Mouse (Mus musculus) heart, embryonic 11.5 days (tissue): Measurements from ENCODE around the gene Slc35e3. TPM values are rescaled to one million over a fixed set of nuclear protein-coding genes. Genes with fewer than 3 reads are reported as not detected.

Experiments used
- ATAC-seq: fragments of 200-750 bp; cut with Nextera tagmentation; replicated peaks from 2 replicates; pipeline ENCODE4 v1.8.0; 2017; ENCODE audit warnings: moderate library complexity; ENCODE audit not compliant: insufficient number of reproducible peaks, low FRiP score, low TSS enrichment
- H3K27ac ChIP-seq: fragments of 300-500 bp; sonication (generic); 2 replicates; pipeline ENCODE4 v1.5.1; 2014; ENCODE audit warnings: mild to moderate bottlenecking, low read depth, low read length
- H3K27me3 ChIP-seq: fragments of 300-500 bp; sonication (generic); 2 replicates; pipeline ENCODE4 v1.6.1; 2014; ENCODE audit warnings: mild to moderate bottlenecking, low read length, mixed read lengths; ENCODE audit not compliant: control insufficient read depth, insufficient read depth
- H3K36me3 ChIP-seq: fragments of 300-500 bp; sonication (generic); 2 replicates; pipeline ENCODE4 v1.6.1; 2014; ENCODE audit warnings: mild to moderate bottlenecking, low read length, moderate library complexity, mixed read lengths; ENCODE audit not compliant: control insufficient read depth, insufficient read depth
- H3K4me1 ChIP-seq: fragments of 300-500 bp; sonication (generic); 2 replicates; pipeline ENCODE4 v1.6.1; 2014; ENCODE audit warnings: low read length; ENCODE audit not compliant: control insufficient read depth, insufficient read depth
- H3K4me2 ChIP-seq: fragments of 300-500 bp; sonication (generic); 2 replicates; pipeline ENCODE4 v1.6.1; 2014; ENCODE audit warnings: mild to moderate bottlenecking, moderate library complexity
- H3K4me3 ChIP-seq: fragments of 300-500 bp; sonication (generic); 2 replicates; pipeline ENCODE4 v1.5.1; 2014; ENCODE audit warnings: low read depth, low read length
- H3K9ac ChIP-seq: fragments of 300-500 bp; sonication (generic); 2 replicates; pipeline ENCODE4 v1.6.1; 2014; ENCODE audit warnings: mild to moderate bottlenecking, low read depth, low read length, moderate library complexity
- H3K9me3 ChIP-seq: fragments of 300-500 bp; sonication (generic); replicated peaks from 2 replicates; pipeline ENCODE4 v1.6.1; 2016; ENCODE audit warnings: low read length; ENCODE audit not compliant: control insufficient read depth
- WGBS: fragments of 180-500 bp; shearing (Covaris S2); extraction: QIAGEN DNeasy Blood & Tissue Kit; methylation state at CpG from one replicate; pipeline ENCODE4 v1.1.7; 2014; ENCODE audit not compliant: insufficient replicate concordance; 5-methylcytosine and 5-hydroxymethylcytosine counted together
- polyA plus RNA-seq: library from polyadenylated mRNA; unstranded; fragments of >200 nt; fragmentation: Nextera tagmentation; extraction: Ambion mirVana; gene quantifications from 2 replicates; pipeline ENCODE4 v1.2.1, GENCODE M21; 2014

Gene Slc35e3
- polyA plus RNA-seq, 1 experiment from 2014 or later, result 6.9 TPM

DNA sequence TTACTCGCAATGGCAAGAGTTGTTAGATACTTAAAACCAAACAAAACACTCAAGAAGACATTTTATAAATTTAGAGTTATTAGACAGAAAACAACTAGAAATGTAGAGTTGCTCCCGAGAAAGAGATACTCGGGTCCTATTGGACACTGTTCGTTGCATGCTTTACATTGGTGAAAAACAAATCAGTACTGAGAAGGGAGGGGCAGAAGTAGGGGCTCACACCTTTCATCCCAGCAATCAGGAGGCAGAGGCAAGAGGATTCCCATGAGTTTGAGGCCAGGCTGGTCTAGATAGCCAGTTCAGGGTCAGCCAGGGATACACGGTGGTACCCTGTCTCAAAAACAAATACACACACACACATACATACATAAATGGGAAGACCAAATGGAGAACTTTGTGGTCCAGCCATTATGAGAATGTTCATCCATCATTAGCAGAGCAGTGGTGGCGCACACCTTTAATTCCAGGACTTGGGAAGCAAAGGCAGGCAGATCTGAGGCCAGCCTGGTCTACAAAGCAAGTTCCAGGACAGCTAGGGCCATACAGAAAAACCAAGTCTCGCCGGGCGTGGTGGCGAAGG is 54.7 kb downstream of the Slc35e3 start:
- Histone ChIP-seq H3K4me3 (no peak overlapping the region), H3K4me1 (no peaks in the 10 kb centered on the region), H3K27me3 (no peaks in the 10 kb centered on the region), H3K36me3 (peaks cover 40% of the 10 kb centered on the region), H3K27ac (no peak overlapping the region), H3K9me3 (no peaks in the 10 kb centered on the region), H3K9ac (no peak overlapping the region), H3K4me2 (no peak overlapping the region)
- ATAC-seq, result no peak
- 93% methylated on average over 10 of the region's 10 CpGs for WGBS

DNA sequence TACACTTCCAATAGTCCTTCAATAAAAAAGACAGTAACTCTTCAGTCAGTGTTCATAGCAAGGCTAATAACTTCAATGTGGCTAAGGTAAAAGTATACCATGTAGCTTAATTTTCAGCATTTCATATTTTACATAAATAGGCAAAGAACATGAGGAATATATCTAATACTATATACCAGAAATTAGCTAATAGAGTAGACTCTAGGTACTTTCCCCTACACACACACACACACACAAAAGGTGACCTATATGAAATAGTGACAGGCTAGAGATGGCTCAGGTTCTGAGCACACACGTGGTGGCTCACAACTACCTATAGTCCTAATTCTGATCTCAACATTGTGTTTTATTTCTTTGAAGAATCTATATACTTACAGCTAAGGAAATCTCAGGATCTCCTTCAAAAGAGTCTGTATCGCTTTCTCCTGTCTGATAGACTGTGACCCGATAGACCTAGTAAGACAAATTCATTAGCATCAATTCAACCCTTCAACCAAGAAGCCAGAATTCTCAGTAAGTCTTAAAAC is 55.3 kb downstream of the Slc35e3 start:
- 92% methylated on average over 3 of the region's 3 CpGs for WGBS
- no peaks in the 10 kb centered on the region for H3K9me3 ChIP-seq
- no peaks in the 10 kb centered on the region for H3K4me1 ChIP-seq
- ATAC-seq, result no peak
- peaks cover 38% of the 10 kb centered on the region for H3K36me3 ChIP-seq
- H3K27me3 ChIP-seq, result no peaks in the 10 kb centered on the region
- no peak overlapping the region for H3K4me2 ChIP-seq
- no peak overlapping the region for H3K9ac ChIP-seq
- H3K27ac ChIP-seq, result no peak overlapping the region
- no peak overlapping the region for H3K4me3 ChIP-seq

DNA sequence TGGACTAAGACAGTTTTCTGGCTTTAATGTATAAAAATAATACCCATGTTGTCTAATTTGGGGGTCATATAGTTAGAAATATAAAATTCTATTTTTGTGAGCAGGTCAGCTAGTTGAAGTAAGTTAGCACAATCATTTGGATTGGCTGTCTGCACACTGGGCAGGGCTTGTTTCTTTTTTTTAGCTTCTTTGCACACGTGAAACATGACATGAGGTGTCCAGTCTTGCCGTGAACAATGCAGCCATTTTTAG is 56.1 kb downstream of the Slc35e3 start:
- no peaks in the 10 kb centered on the region for H3K4me1 ChIP-seq
- H3K27ac ChIP-seq, result no peak overlapping the region
- H3K9me3 ChIP-seq, result no peaks in the 10 kb centered on the region
- 81% methylated on average over 2 of the region's 2 CpGs for WGBS
- no peak for ATAC-seq
- H3K4me3 ChIP-seq, result no peak overlapping the region
- H3K4me2 ChIP-seq, result no peak overlapping the region
- no peaks in the 10 kb centered on the region for H3K27me3 ChIP-seq
- peaks cover 33% of the 10 kb centered on the region for H3K36me3 ChIP-seq
- H3K9ac ChIP-seq, result no peak overlapping the region

DNA sequence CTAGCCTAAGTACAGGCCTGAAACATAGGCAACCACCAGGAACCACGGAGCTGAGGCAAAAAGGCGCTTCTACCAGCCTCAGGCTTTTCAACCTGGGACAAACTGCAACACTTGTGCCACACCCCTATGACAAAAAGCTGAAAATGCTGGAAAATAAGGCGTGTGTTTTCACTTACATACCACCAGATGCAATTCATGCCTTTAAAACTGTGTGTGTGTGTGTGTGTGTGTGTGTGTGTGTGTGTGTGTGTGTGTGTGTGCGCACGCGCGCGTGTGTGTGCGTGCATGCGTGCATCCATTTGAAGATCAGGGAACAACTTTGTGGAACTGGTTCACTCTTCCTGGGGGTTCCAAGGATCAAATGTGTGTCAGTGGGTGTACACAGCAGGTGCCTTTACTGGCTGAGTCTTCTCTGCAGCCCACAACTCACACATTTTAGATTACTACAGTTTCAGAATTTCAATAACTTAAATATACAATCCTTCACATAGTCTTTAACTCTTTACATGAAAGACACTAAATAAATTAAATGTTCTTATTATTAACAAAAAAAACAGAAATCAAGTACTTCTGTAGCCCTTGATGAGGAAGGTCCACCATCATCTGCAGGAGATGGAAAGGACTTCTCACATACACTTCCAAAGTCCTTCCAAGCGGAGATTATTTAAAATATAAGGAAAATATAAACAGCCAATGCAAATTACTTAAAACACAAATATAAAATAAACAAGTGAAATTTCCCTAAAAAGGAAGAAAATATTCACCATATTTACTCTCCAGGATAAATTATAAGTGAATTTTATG is 56.7 kb downstream of the Slc35e3 start:
- Histone ChIP-seq H3K9ac (no peak overlapping the region), H3K4me1 (no peaks in the 10 kb centered on the region), H3K27ac (no peak overlapping the region), H3K36me3 (peaks cover 28% of the 10 kb centered on the region), H3K4me3 (no peak overlapping the region), H3K4me2 (no peak overlapping the region), H3K27me3 (no peaks in the 10 kb centered on the region), H3K9me3 (no peaks in the 10 kb centered on the region)
- WGBS, result 94% methylated on average over 11 of the region's 11 CpGs
- ATAC-seq, result no peak

DNA sequence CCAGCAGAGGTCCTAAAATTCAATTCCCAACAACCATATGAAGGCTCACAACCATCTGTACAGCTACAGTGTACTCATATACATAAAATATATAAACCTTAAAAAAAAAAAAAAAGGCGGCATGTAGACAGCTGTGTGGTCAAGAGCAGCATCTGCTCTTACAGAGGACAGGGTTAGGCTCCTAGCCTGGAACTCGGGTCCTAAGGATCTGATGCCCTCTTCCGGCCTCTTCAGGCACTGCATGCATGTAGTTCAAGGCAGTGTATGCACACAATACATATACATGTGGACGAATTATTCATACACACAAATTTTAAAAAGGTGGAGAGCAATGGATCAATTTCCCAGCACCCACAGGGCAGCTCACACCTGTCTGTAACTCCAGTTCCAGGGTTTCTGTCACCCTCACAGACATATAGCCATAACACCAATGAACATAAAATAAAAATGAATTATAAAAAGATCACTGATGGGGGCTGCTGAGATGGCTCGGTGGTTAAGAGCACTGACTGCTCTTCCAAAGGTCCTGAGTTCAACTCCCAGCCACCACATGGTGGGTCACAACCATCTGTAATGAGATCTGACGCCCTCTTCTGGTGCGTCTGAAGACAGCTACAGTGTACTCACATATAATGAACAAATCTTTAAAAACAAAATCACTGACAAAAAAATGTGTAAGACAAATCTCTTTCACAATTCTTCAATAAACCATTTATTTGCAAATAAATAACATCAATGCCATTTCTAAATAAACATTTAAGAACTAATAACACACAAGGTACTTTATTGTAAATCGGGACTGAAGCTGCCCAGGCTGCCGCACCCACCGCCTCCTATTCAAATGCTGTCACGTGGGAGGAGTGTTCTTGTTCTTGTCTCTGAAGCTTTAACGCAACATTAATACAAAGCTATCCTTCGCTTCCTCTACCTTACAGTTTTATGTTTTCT is 57.7 kb downstream of the Slc35e3 start:
- Histone ChIP-seq H3K4me1 (no peaks in the 10 kb centered on the region), H3K9me3 (no peaks in the 10 kb centered on the region), H3K27ac (no peak overlapping the region), H3K4me3 (no peak overlapping the region), H3K9ac (no peak overlapping the region), H3K4me2 (no peak overlapping the region), H3K27me3 (no peaks in the 10 kb centered on the region), H3K36me3 (peaks cover 24% of the 10 kb centered on the region)
- no peak for ATAC-seq
- 82% methylated on average over 13 of the region's 13 CpGs for WGBS

DNA sequence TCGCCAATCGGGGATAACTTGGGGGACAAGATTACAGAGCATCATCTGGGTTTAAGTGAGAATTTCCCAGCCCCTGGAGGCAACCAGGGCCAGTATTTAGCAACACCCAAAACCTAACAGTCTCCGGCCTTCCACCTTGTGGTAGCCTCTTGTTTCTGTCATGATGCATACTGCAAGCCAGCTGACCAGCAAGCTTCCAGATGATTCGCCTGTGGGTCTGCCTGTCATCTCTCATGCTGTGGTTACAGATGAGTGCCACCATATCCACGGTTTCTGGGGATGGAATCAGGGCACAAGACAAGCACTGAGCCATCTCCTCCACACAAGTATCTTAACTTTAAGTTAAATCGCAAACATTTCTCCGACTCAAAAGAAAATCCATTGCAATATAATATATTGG is 58.6 kb downstream of the Slc35e3 start:
- H3K27ac ChIP-seq, result no peak overlapping the region
- no peak overlapping the region for H3K4me2 ChIP-seq
- ATAC-seq, result no peak
- H3K9ac ChIP-seq, result no peak overlapping the region
- H3K4me1 ChIP-seq, result no peaks in the 10 kb centered on the region
- WGBS, result 85% methylated on average over 7 of the region's 7 CpGs
- no peak overlapping the region for H3K4me3 ChIP-seq
- H3K36me3 ChIP-seq, result peaks cover 20% of the 10 kb centered on the region
- H3K27me3 ChIP-seq, result no peaks in the 10 kb centered on the region
- no peaks in the 10 kb centered on the region for H3K9me3 ChIP-seq

DNA sequence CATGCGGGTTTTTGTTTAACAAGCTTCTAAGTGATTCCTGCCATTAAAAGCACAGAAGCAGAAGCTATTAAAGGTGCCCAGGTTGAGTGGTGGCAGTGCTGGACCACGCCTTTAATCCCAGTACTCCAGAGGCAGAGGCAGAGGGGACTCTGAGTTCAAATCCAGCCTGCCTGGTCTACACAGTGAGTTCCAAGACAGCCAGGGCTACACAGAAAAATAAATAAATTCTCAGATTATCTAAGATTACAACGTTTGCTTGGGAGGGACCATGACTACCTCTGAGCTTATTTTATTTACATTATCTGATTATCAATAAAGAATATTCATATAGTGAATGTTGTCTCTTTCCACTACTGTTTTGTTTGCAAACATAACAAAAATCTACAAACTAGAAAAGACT is 59.1 kb downstream of the Slc35e3 start:
- H3K27me3 ChIP-seq, result no peaks in the 10 kb centered on the region
- WGBS, result 78% methylated on average over 3 of the region's 3 CpGs
- no peaks in the 10 kb centered on the region for H3K4me1 ChIP-seq
- no peak overlapping the region for H3K4me2 ChIP-seq
- ATAC-seq, result no peak
- peaks cover 14% of the 10 kb centered on the region for H3K36me3 ChIP-seq
- H3K9me3 ChIP-seq, result no peaks in the 10 kb centered on the region
- no peak overlapping the region for H3K27ac ChIP-seq
- no peak overlapping the region for H3K4me3 ChIP-seq
- no peak overlapping the region for H3K9ac ChIP-seq

DNA sequence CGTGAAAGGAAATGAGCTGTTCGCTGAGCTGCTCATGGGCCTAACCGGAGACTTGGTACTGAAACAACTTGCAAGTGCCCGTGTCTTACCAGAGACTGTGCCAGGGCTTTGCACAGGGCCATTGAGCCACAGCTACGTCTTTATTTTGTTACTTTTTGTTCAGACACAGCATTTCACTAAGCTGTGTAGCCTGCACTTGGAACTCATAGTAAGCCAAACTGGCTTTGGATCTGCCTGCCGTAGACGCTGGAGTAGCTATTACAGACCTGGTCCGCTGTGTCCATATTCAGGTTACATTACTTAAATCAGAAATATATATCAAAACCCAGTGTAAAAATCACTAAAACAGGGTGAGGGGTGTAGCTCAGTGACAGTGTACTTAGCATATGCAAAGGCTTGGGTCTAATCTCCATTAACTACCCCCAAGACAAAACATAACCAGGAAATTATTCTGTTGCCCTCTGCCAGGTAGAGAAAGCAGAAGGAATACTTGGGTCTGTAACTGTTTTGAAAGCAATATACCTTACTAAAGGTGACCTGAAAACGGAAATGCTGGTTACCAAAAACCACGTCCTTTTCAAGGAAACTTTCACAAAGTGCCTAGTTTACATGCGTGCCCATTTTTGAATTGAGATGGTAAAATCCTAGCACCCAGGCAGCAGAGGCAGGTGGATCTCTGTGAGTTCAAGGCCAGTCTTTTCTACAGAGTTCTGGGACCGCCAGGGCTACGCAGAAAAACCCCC is 60.1 kb downstream of the Slc35e3 start:
- H3K36me3 ChIP-seq, result peaks cover 12% of the 10 kb centered on the region
- no peak overlapping the region for H3K9ac ChIP-seq
- 89% methylated on average over 13 of the region's 13 CpGs for WGBS
- no peak overlapping the region for H3K4me2 ChIP-seq
- H3K27me3 ChIP-seq, result no peaks in the 10 kb centered on the region
- no peak overlapping the region for H3K4me3 ChIP-seq
- ATAC-seq, result no peak
- no peak overlapping the region for H3K27ac ChIP-seq
- no peaks in the 10 kb centered on the region for H3K9me3 ChIP-seq
- H3K4me1 ChIP-seq, result no peaks in the 10 kb centered on the region
